Mouse (Mus musculus) hindbrain, postnatal 0 days (tissue): Measurements from ENCODE around the gene Sgms2. TPM values are rescaled to one million over a fixed set of nuclear protein-coding genes. Genes with fewer than 3 reads are reported as not detected.

Experiments
- ATAC-seq: fragments of 200-750 bp; cut with Nextera tagmentation; 2 replicates; pipeline ENCODE4 v1.8.0; 2017; ENCODE audit warnings: mild to moderate bottlenecking, moderate TSS enrichment, moderate library complexity
- DNase-seq: peaks from one replicate; pipeline ENCODE4 v3.0.0-alpha.2; 2015; ENCODE audit warnings: low spot score
- H3K27ac ChIP-seq: fragments of 300-500 bp; sonication (generic); 2 replicates; pipeline ENCODE4 v1.5.1; 2014; ENCODE audit warnings: mild to moderate bottlenecking
- H3K27me3 ChIP-seq: fragments of 300-500 bp; sonication (generic); 2 replicates; pipeline ENCODE4 v1.6.1; 2014; ENCODE audit warnings: low read length, mixed read lengths; ENCODE audit not compliant: insufficient read depth
- H3K36me3 ChIP-seq: fragments of 300-500 bp; sonication (generic); 2 replicates; pipeline ENCODE4 v1.6.1; 2014; ENCODE audit warnings: low read length, mixed read lengths; ENCODE audit not compliant: insufficient read depth
- H3K4me1 ChIP-seq: fragments of 300-500 bp; sonication (generic); 2 replicates; pipeline ENCODE4 v1.6.1; 2014; ENCODE audit warnings: antibody characterized with exemption, low read length, mixed read lengths; ENCODE audit not compliant: insufficient read depth
- H3K4me2 ChIP-seq: fragments of 300-500 bp; sonication (generic); 2 replicates; pipeline ENCODE4 v1.6.1; 2014; ENCODE audit warnings: low read depth, mild to moderate bottlenecking, low read length, moderate library complexity, mixed read lengths
- H3K4me3 ChIP-seq: fragments of 300-500 bp; sonication (generic); 2 replicates; pipeline ENCODE4 v1.5.1; 2014; ENCODE audit warnings: low read length
- H3K9ac ChIP-seq: fragments of 300-500 bp; sonication (generic); replicated peaks from 2 replicates; pipeline ENCODE4 v1.6.1; 2014; ENCODE audit warnings: mild to moderate bottlenecking, low read length, moderate library complexity, mixed read lengths
- H3K9me3 ChIP-seq: fragments of 300-500 bp; sonication (generic); 2 replicates; pipeline ENCODE4 v1.6.1; 2016; ENCODE audit warnings: low read length, mixed read lengths
- CTCF ChIP-seq: IDR thresholded peaks from 2 replicates; pipeline ENCODE4 v1.5.1; 2016; ENCODE audit warnings: antibody characterized with exemption, control low read depth, low read depth
- WGBS: fragments of 180-500 bp; shearing (Covaris S2); extraction: QIAGEN DNeasy Blood & Tissue Kit; methylation state at CpG from one replicate; pipeline ENCODE4 v1.1.7; 2014; 5-methylcytosine and 5-hydroxymethylcytosine counted together
- polyA plus RNA-seq: library from polyadenylated mRNA; unstranded; fragments of >200 nt; fragmentation: Nextera tagmentation; extraction: Ambion mirVana; gene quantifications from 2 replicates; pipeline ENCODE4 v1.2.1, GENCODE M21; 2015
- total RNA-seq: library from RNA; depleted of rRNA; stranded (reverse); fragments of >200 nt; gene quantifications from 2 replicates; pipeline ENCODE4 v1.2.3, GENCODE M21; 2014

Gene Sgms2
- total and polyA plus RNA-seq, 2 experiments from 2014 or later: 3.9 to 4.2 TPM

DNA sequence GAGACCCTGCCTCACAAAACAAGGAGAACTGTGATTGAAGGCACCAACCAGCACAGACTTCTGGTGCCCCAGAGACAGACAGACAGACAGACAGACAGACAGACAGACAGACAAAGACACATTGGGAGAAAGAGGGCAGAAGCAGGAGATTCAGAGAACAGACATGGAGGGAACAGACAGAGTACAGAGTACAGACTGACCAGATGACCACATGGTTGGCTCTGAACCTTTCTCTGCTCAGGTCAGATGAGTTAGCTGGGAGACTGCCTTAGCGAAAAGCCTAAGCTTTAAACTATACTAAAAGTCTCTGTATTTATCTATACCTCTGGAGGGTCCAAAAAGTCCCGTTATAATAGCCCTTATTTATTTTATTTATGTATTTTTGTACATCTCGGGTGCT lies 11.8 kb downstream of the Sgms2 start:
- WGBS: 88% methylated on average over 3 of the region's 3 CpGs
- no peak overlapping the region for H3K4me2 ChIP-seq
- no peak for TF ChIP-seq CTCF
- H3K27me3 ChIP-seq: no peaks in the 10 kb centered on the region
- no peak overlapping the region for H3K9ac ChIP-seq
- H3K4me1 ChIP-seq: no peaks in the 10 kb centered on the region
- ATAC-seq (no peak), DNase-seq (no peak)
- H3K36me3 ChIP-seq: no peaks in the 10 kb centered on the region
- no peak overlapping the region for H3K27ac ChIP-seq
- H3K4me3 ChIP-seq: no peak overlapping the region
- no peaks in the 10 kb centered on the region for H3K9me3 ChIP-seq

DNA sequence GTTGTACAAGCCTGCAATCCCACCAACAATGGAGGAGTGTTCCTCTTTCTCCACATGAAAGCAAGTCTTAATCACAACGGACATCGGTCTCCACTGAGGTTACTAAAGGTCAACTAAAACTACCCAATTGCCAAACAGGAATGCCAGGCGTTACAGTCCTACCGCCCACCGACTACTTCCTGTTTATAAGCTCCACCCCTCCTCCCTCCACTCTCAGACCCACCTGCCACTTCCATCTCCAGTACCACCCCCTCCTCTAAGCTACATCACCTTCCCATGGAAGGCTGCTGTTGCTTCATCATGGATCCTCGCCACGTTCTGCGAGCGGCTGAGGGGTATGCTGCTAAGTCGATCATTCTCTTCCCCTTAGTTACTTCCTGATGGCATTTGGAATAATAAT lies 15.2 kb downstream of the Sgms2 start:
- no peak overlapping the region for H3K27ac ChIP-seq
- no peak overlapping the region for H3K4me2 ChIP-seq
- H3K9me3 ChIP-seq: no peaks in the 10 kb centered on the region
- ATAC-seq (no peak), DNase-seq (no peak)
- no peaks in the 10 kb centered on the region for H3K27me3 ChIP-seq
- no peak for TF ChIP-seq CTCF
- H3K36me3 ChIP-seq: no peaks in the 10 kb centered on the region
- H3K9ac ChIP-seq: no peak overlapping the region
- H3K4me1 ChIP-seq: no peaks in the 10 kb centered on the region
- WGBS: 94% methylated on average over 10 of the region's 10 CpGs
- no peak overlapping the region for H3K4me3 ChIP-seq

DNA sequence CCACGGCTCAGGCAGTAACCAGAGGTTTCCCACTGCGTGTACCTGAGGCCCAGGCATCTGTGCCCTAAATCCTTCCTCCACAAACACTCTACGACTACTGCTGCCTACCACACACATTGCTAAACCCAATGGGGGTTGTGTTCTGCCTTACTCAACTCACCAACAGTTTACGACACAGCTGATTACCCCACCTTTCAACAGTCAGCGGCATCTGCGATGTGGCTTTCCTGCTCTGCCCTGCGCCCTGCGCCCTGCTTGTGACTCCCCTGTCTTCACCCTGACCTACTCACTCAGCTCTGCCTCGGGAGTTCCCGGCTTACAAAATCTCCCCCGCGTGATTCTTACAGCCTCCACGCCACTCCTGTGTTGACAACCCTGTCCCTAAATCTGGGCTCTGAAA lies 16.7 kb downstream of the Sgms2 start:
- WGBS: 77% methylated on average over 13 of the region's 13 CpGs
- H3K4me1 ChIP-seq: no peaks in the 10 kb centered on the region
- H3K4me3 ChIP-seq: no peak overlapping the region
- DNase-seq (no peak), ATAC-seq (no peak)
- no peaks in the 10 kb centered on the region for H3K27me3 ChIP-seq
- H3K9me3 ChIP-seq: no peaks in the 10 kb centered on the region
- H3K4me2 ChIP-seq: no peak overlapping the region
- H3K9ac ChIP-seq: no peak overlapping the region
- no peaks in the 10 kb centered on the region for H3K36me3 ChIP-seq
- no peak for TF ChIP-seq CTCF
- H3K27ac ChIP-seq: no peak overlapping the region

DNA sequence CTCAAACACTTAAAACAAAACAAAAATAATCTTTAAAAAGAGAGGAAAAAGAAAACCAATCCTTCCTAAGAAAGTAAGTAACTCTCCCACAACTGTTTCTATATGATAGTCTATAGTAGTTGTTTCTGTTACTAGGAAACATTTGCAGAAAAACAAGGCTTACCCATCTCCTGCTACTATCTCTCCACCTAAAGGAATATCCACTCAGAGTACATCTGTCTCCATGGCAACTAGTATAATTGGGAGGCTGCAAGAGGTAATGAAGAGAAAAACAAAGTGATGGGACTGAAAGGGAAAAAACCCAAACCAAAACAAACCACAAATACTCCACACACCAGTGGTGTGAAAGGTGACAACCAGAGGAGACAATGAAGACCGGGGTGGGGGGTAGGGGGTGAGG lies 17.7 kb downstream of the Sgms2 start:
- Histone ChIP-seq H3K9ac (no peak overlapping the region), H3K4me3 (no peak overlapping the region), H3K36me3 (no peaks in the 10 kb centered on the region), H3K27me3 (no peaks in the 10 kb centered on the region), H3K4me1 (no peaks in the 10 kb centered on the region), H3K27ac (no peak overlapping the region), H3K4me2 (no peak overlapping the region), H3K9me3 (no peaks in the 10 kb centered on the region)
- DNase-seq (peak; percentile 53), ATAC-seq (no peak)
- 0% methylated on average over 1 of the region's 1 CpGs for WGBS
- TF ChIP-seq CTCF: no peak

DNA sequence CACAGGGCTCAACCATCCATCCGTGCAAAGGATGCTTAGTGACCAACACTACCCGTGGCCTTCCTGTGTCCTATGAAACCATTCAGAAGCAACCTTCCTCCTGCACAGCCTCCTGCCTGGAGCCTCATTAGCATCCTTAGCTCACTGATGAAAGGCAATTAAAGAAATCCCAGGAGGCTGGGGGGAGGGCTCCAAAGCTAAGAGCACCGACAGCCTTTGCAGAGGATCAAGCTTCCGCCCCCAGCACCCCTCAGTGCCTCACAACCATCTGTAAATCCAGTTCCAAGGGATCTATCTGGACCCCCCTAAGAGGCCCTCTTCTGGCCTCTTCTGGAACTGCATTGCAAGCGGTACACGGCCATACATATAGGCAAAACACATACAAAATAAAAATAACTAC lies 19.4 kb downstream of the Sgms2 start:
- H3K27ac ChIP-seq: no peak overlapping the region
- peak; percentile 40 for TF ChIP-seq CTCF
- no peaks in the 10 kb centered on the region for H3K9me3 ChIP-seq
- no peak for ATAC-seq
- peak; percentile 29 for DNase-seq
- H3K36me3 ChIP-seq: no peaks in the 10 kb centered on the region
- H3K4me1 ChIP-seq: no peaks in the 10 kb centered on the region
- H3K4me3 ChIP-seq: no peak overlapping the region
- H3K4me2 ChIP-seq: no peak overlapping the region
- H3K9ac ChIP-seq: no peak overlapping the region
- 40% methylated on average over 6 of the region's 6 CpGs for WGBS
- H3K27me3 ChIP-seq: no peaks in the 10 kb centered on the region

DNA sequence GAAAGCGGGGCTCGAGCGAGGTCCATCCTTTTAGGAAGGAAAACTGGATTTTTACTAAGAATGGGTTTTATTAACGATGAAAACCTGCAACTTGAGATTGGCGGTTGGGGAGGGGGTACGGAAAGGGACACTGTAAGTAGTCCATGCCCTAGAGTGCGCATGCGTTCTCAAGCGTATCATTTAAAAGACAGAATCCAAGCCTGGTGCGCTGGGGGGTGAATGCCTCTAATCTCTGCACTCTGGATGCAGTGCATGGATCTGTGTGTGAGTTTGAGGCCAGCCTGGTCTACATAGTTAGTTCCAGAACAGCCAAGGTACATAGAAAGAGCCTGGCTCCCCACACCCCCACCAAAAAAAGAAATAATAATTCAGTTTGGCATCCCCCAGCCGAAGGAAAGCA lies 19.8 kb downstream of the Sgms2 start:
- ATAC-seq (no peak), DNase-seq (no peak)
- H3K27ac ChIP-seq: no peak overlapping the region
- no peak for TF ChIP-seq CTCF
- no peaks in the 10 kb centered on the region for H3K27me3 ChIP-seq
- H3K4me2 ChIP-seq: no peak overlapping the region
- H3K4me3 ChIP-seq: no peak overlapping the region
- H3K9me3 ChIP-seq: no peaks in the 10 kb centered on the region
- H3K4me1 ChIP-seq: no peaks in the 10 kb centered on the region
- no peak overlapping the region for H3K9ac ChIP-seq
- H3K36me3 ChIP-seq: no peaks in the 10 kb centered on the region
- WGBS: 60% methylated on average over 11 of the region's 11 CpGs

DNA sequence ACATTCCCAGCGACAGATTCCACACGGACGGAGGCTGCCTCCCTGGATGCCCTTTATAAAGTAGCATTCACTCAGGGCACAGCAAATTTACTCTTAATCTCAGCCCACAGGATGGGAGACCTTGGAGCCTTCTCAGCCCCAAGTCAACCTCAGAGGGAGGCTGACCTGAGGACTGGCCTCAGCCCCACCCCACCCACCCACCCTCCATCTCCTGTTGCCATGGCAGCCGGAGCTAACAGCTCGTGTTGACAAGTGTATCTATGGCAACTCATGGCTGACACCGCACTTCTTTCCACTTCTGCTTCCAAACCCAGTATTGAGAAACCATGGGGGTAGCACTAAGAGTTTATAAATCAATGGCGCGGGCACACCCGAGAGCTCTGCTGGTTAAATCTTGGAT lies 20.4 kb downstream of the Sgms2 start:
- WGBS: 23% methylated on average over 9 of the region's 9 CpGs
- Histone ChIP-seq H3K36me3 (no peaks in the 10 kb centered on the region), H3K4me1 (no peaks in the 10 kb centered on the region), H3K27ac (0 out of 2 replicates have a peak overlapping the region, but pooled peaks have one; percentile 8), H3K27me3 (no peaks in the 10 kb centered on the region), H3K9me3 (no peaks in the 10 kb centered on the region), H3K9ac (no peak overlapping the region), H3K4me3 (no peak overlapping the region), H3K4me2 (no peak overlapping the region)
- DNase-seq (peak; percentile 30), ATAC-seq (peak; percentile 57)
- no peak for TF ChIP-seq CTCF
